Mouse (Mus musculus) myocyte (in vitro differentiated cells): ENCODE results near the gene Napsa. TPM values are rescaled to one million over a fixed set of nuclear protein-coding genes. Genes with fewer than 3 reads are reported as not detected.

ENCODE experiments used
- H3K27me3 ChIP-seq: one replicate; pipeline ENCODE4 v1.6.1; 2011; ENCODE audit not compliant: control insufficient read depth, insufficient read depth, insufficient read length
- H3K36me3 ChIP-seq: one replicate; pipeline ENCODE4 v1.6.1; 2011; ENCODE audit not compliant: control insufficient read depth, insufficient read depth
- H3K4me2 ChIP-seq: one replicate; pipeline ENCODE4 v1.6.1; 2011; ENCODE audit warnings: low read depth, control low read depth
- H3K4me3 ChIP-seq: one replicate; pipeline ENCODE4 v1.5.1; 2011; ENCODE audit warnings: mild to moderate bottlenecking, control low read depth, moderate library complexity
- H3K79me2 ChIP-seq: one replicate; pipeline ENCODE4 v1.6.1; 2011; ENCODE audit not compliant: control insufficient read depth, insufficient read depth
- H3ac ChIP-seq: one replicate; pipeline ENCODE4 v1.6.1; 2011; ENCODE audit not compliant: control insufficient read depth, insufficient read length
- CEBPB ChIP-seq: IDR thresholded peaks from 2 replicates; pipeline ENCODE4 v1.6.1; 2011; ENCODE audit warnings: mild to moderate bottlenecking, moderate library complexity; ENCODE audit not compliant: poor library complexity, insufficient read depth, severe bottlenecking
- E2F4 ChIP-seq: IDR thresholded peaks from one replicate; pipeline ENCODE4 v1.6.1; 2011; ENCODE audit warnings: mild to moderate bottlenecking, control low read depth, moderate library complexity; ENCODE audit not compliant: insufficient read depth
- MAX ChIP-seq: IDR thresholded peaks from one replicate; pipeline ENCODE4 v1.6.1; 2011; ENCODE audit warnings: low read depth, mild to moderate bottlenecking, control low read depth
- MYOD1 ChIP-seq, 3 experiments: IDR thresholded peaks; one replicate each; pipeline ENCODE4 v1.6.1; 2011; ENCODE audit warnings: control low read depth in 2 of 3, low read depth in 2 of 3, mild to moderate bottlenecking in 2 of 3, moderate library complexity in 1 of 3; ENCODE audit not compliant: insufficient read length in 2 of 3, control insufficient read depth in 1 of 3
- MYOG ChIP-seq, 3 experiments: IDR thresholded peaks; one replicate each; pipeline ENCODE4 v1.6.1; 2011; ENCODE audit warnings: control low read depth in 2 of 3, low read depth in 2 of 3, mild to moderate bottlenecking in 2 of 3; ENCODE audit not compliant: insufficient read length in 2 of 3, control insufficient read depth in 1 of 3, insufficient read depth in 1 of 3
- POLR2A ChIP-seq: IDR thresholded peaks from one replicate; pipeline ENCODE4 v1.6.1; 2011; ENCODE audit warnings: low read depth, mild to moderate bottlenecking, control low read depth, moderate library complexity; ENCODE audit not compliant: insufficient read length
- POLR2AphosphoS2 ChIP-seq: IDR thresholded peaks from one replicate; pipeline ENCODE4 v1.6.1; 2011; ENCODE audit warnings: low read depth, control low read depth; ENCODE audit not compliant: insufficient read length
- REST ChIP-seq: IDR thresholded peaks from one replicate; pipeline ENCODE4 v1.6.1; 2011; ENCODE audit warnings: mild to moderate bottlenecking, control low read depth, moderate library complexity; ENCODE audit not compliant: insufficient read depth, insufficient read length
- SRF ChIP-seq: IDR thresholded peaks from one replicate; pipeline ENCODE4 v1.6.1; 2011; ENCODE audit warnings: low read depth; ENCODE audit not compliant: control insufficient read depth, insufficient read length
- TCF12 ChIP-seq: IDR thresholded peaks from one replicate; pipeline ENCODE4 v1.6.1; 2011; ENCODE audit warnings: mild to moderate bottlenecking, control low read depth; ENCODE audit not compliant: poor library complexity, insufficient read depth, severe bottlenecking
- TCF3 ChIP-seq: IDR thresholded peaks from one replicate; pipeline ENCODE4 v1.6.1; 2011; ENCODE audit warnings: low read depth, control low read depth; ENCODE audit not compliant: insufficient read length
- USF1 ChIP-seq: IDR thresholded peaks from one replicate; pipeline ENCODE4 v1.6.1; 2011; ENCODE audit warnings: low read depth, mild to moderate bottlenecking, control low read depth, moderate library complexity
- polyA plus RNA-seq: library from polyadenylated mRNA; unstranded; fragments of >200 nt; fragmentation: generic; extraction: Trizol; gene quantifications from one replicate; pipeline ENCODE4 v1.2.1, GENCODE M21; 2012; ENCODE audit warnings: missing spikeins

Napsa gene
- polyA plus RNA-seq, 1 experiment = not detected

DNA sequence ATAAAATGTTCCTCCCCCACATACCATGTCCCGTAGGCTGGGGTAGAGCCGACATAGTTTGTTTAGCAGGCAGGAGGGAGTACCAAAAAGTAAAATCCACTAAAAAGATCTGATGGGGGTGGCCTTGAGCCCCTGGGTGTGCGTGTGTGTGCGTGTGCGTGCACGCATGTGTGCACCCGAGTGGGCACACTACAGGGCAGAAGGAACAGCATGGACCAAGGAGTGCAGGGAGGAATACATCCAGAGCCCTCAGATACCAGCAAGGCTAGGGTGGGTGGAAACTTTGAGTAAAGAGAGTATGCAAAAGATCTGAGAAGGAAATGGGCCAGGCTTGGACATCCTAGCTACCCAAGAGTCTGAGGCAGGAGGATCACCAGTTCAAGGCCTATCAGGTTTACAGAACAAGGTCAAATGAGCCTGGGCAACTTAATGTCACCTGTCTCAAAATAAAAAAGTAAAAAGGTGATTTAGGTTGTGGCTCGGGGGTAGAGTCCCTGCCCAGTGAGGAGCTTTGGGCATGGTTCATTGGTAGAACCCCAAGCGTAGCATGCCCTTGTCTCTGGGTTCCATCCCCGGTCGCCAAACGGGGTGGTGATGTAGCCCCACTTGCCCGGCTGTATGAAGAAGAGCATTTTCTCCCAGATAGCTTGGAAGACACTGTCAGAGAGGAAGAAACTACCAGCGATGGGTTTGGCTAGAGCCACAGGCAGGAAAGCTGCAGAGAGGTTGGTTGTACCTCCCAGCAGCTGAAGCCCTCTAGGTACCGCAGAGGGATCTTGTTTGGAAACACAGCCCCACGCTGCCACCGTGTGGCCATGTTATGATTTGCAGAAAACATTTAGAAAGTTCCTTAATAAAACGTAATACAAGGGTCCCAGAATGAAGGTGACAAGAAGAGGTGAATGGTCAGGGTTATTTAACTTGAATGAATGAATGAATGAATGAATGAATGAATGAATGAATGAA is 11.5 kb upstream of the Napsa start:
- no peaks in the 10 kb centered on the region for H3K79me2 ChIP-seq
- H3ac ChIP-seq = no peak overlapping the region
- peaks cover 20% of the 10 kb centered on the region for H3K27me3 ChIP-seq
- H3K4me2 ChIP-seq = no peak overlapping the region
- no peak for TF ChIP-seq POLR2AphosphoS2
- no peaks in the 10 kb centered on the region for H3K36me3 ChIP-seq
- H3K4me3 ChIP-seq = no peak overlapping the region

DNA sequence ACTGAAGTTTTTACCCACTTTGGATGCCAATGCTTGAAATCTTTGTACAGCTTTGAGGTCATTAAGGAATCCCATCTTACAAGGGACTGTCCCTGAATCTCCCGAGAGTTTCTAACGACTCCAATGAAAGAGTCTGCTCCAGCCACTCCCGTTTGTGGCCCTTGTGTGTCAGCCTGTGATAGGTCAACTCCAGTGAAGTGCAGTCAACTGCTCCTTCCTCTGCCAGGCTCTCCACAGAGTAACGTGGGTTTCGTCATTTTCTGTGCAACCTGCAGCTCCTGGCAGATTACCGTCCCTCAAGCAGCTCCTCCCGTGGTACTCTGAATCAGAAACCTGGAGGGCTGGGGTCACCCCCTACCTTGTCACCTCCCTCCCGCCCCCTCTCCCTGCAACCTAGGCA is 8.9 kb upstream of the Napsa start:
- H3K4me3 ChIP-seq = no peak overlapping the region
- TF ChIP-seq POLR2A (no peak), REST (no peak), POLR2AphosphoS2 (no peak), TCF12 (no peak), TCF3 (no peak), USF1 (no peak)
- H3K27me3 ChIP-seq = peaks cover 21% of the 10 kb centered on the region
- no peaks in the 10 kb centered on the region for H3K79me2 ChIP-seq
- no peaks in the 10 kb centered on the region for H3K36me3 ChIP-seq
- H3ac ChIP-seq = no peak overlapping the region
- H3K4me2 ChIP-seq = no peak overlapping the region

DNA sequence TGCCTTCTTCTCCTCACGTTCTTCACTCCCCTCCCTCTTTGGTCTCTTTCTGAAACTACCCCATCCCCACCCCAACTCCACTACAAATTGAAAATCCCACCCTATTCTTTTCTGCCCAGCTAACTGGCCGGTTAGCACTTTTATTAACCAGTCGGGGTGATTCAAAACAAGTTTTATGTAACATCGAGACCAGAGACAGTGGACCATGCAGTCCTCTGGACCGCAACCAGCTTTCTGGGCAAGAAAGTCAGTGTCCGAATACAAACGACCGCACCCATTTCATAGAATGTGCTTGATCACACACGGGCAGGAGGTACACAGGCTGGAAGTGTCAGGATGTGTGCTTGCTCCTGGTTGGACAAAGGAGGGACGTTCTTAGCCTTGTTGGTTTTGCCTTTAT is 7.7 kb upstream of the Napsa start:
- Histone ChIP-seq H3K4me3 (no peak overlapping the region), H3K27me3 (peaks cover 21% of the 10 kb centered on the region), H3K4me2 (no peak overlapping the region), H3K36me3 (no peaks in the 10 kb centered on the region), H3ac (no peak overlapping the region), H3K79me2 (no peaks in the 10 kb centered on the region)
- no peak for TF ChIP-seq MYOG (IDR thresholded peaks at IDR 0.05; ENCODE audit: control insufficient read depth in 1 of 3, insufficient read depth in 1 of 3, insufficient read length in 2 of 3, low read depth in 2 of 3)
- no peak for TF ChIP-seq USF1
- TF ChIP-seq SRF = no peak
- no peak for TF ChIP-seq POLR2A
- TF ChIP-seq E2F4 = no peak
- TF ChIP-seq TCF12 = no peak
- no peak for TF ChIP-seq POLR2AphosphoS2
- TF ChIP-seq TCF3 = no peak
- TF ChIP-seq CEBPB = no peak

DNA sequence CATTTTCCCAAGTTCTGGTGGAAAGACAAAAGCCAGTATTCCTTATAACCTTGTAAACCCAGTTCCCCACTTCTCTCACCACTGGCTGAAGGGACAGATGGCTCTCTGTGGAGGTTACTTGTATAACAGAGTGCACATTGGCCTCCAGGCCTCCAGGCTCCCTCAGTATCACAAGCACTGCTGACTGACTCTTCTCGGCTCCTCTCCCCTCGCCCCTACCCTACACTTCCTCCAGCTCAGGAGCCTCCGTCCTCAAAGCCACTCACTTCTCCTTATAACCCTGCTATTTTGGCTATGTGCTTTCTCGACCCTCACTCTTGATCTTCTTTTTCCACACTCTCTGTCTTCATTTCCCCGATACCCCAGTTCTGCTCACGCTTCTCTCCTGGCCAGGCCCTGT is 6.8 kb upstream of the Napsa start:
- Histone ChIP-seq H3K36me3 (no peaks in the 10 kb centered on the region), H3K4me3 (no peak overlapping the region), H3K79me2 (no peaks in the 10 kb centered on the region), H3ac (no peak overlapping the region), H3K27me3 (peaks cover 27% of the 10 kb centered on the region), H3K4me2 (no peak overlapping the region)
- no peak for TF ChIP-seq POLR2AphosphoS2
- no peak for TF ChIP-seq E2F4
- no peak for TF ChIP-seq USF1
- no peak for TF ChIP-seq REST
- TF ChIP-seq CEBPB = no peak
- TF ChIP-seq TCF12 = no peak

DNA sequence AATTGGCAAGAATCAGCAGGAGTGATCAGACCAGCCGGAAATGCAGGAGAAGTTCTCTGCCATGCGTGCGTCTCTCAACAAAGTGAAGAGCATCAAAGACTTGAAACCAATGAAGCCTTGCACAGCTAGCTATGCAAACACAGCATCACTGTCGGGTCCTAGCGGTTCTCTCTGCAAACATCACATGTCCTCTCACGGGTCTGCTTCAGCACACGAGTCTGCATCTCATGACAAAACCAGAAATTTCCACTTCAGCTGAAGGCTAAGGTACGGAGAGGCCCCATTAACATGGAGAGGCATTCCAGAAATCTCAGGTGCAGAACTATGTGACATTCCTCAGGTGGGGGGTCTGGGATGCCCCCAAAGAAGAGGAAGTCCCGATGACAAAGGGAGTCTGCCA is 3.4 kb upstream of the Napsa start:
- no peak overlapping the region for H3ac ChIP-seq
- no peak overlapping the region for H3K4me3 ChIP-seq
- TF ChIP-seq CEBPB (no peak), SRF (no peak), MYOD1 (IDR thresholded peaks at IDR 0.05; ENCODE audit: control insufficient read depth in 1 of 3, insufficient read length in 2 of 3, low read depth in 2 of 3) (no peak), REST (no peak), MAX (no peak), TCF3 (no peak), USF1 (no peak), E2F4 (no peak), MYOG (IDR thresholded peaks at IDR 0.05; ENCODE audit: control insufficient read depth in 1 of 3, insufficient read depth in 1 of 3, insufficient read length in 2 of 3, low read depth in 2 of 3) (no peak), POLR2A (no peak), TCF12 (no peak), POLR2AphosphoS2 (no peak)
- peaks cover 42% of the 10 kb centered on the region for H3K27me3 ChIP-seq
- H3K4me2 ChIP-seq = no peak overlapping the region
- H3K79me2 ChIP-seq = no peaks in the 10 kb centered on the region
- H3K36me3 ChIP-seq = no peaks in the 10 kb centered on the region
